Mouse (Mus musculus) erythroblast, embryonic 14.5 days (primary cell): ENCODE data around the gene Robo4.

Source experiments
- GATA1 ChIP-seq: IDR thresholded peaks from 2 replicates; pipeline ENCODE4 v1.6.1; 2012; ENCODE audit warnings: low read length, inconsistent platforms, mixed read lengths
- TAL1 ChIP-seq: IDR thresholded peaks from 3 replicates; pipeline ENCODE4 v1.6.1; 2012; ENCODE audit warnings: low read length, inconsistent platforms, mixed read lengths

DNA sequence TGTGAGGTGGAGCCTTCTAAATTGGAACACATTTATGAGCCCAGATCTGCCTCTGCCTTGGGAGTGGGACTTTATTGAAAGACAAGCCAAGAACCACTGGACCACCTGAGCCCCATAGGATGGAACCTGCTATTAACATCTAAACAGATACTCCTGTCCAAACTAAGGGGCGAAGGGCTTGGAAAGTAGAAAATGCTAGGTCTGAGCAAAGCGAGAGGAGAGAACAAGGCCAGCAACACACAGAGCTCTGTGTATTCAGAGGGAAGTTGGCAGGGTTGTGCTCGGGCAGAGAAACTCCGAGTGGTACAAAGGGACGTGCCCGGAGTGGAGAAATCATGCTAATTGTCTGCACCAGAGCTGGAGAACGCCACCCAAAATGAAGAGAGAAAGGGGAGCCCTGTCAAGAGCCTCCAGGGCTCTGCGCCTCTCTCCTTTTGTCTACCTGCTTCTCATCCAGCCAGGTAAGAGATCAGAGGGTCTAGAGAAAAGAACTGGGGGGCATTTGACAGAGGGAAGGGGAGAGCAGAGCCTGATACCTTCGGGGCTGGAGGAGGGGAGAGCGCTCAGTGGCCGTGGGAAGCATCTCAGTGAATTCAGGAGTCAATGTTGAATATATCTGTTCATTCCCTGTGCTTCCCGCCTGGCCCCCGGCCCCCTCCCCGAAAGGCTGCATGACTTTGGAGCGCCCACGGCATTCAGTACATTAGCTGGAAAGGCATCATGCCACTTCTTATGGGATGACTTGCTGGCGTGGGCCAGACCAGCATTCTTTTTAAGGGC lies 34.2 kb upstream of the Robo4 start, which contains the start of gene Hepacam:
- TF ChIP-seq TAL1 (no peak), GATA1 (no peak)
